Mouse (Mus musculus) hindbrain, embryonic 12.5 days (tissue): ENCODE data around the gene Dock7. TPM values are rescaled to one million over a fixed set of nuclear protein-coding genes. Genes with fewer than 3 reads are reported as not detected.
"Not testable (repeated sequence)": the region's sequence is repeated elsewhere in the genome, so short reads cannot be mapped to it uniquely, and the experiment has no call there.

Source experiments
- ATAC-seq: fragments of 200-750 bp; cut with Nextera tagmentation; 2 replicates; pipeline ENCODE4 v1.8.0; 2017; ENCODE audit warnings: moderate TSS enrichment; ENCODE audit not compliant: low FRiP score
- H3K27ac ChIP-seq: fragments of 300-500 bp; sonication (generic); 2 replicates; pipeline ENCODE4 v1.5.1; 2016; ENCODE audit warnings: mild to moderate bottlenecking
- H3K27me3 ChIP-seq: fragments of 300-500 bp; sonication (generic); 2 replicates; pipeline ENCODE4 v1.6.1; 2016; ENCODE audit warnings: mild to moderate bottlenecking
- H3K36me3 ChIP-seq: fragments of 300-500 bp; sonication (generic); 2 replicates; pipeline ENCODE4 v1.6.1; 2016; ENCODE audit warnings: mild to moderate bottlenecking
- H3K4me1 ChIP-seq: fragments of 300-500 bp; sonication (generic); 2 replicates; pipeline ENCODE4 v1.6.1; 2016
- H3K4me2 ChIP-seq: fragments of 300-500 bp; sonication (generic); replicated peaks from 2 replicates; pipeline ENCODE4 v1.6.1; 2016; ENCODE audit warnings: mild to moderate bottlenecking
- H3K4me3 ChIP-seq: fragments of 300-500 bp; sonication (generic); 2 replicates; pipeline ENCODE4 v1.5.1; 2016; ENCODE audit warnings: mild to moderate bottlenecking
- H3K9ac ChIP-seq: fragments of 300-500 bp; sonication (generic); 2 replicates; pipeline ENCODE4 v1.6.1; 2016; ENCODE audit warnings: mild to moderate bottlenecking, moderate library complexity
- H3K9me3 ChIP-seq: fragments of 300-500 bp; sonication (generic); replicated peaks from 2 replicates; pipeline ENCODE4 v1.6.1; 2016; ENCODE audit warnings: mild to moderate bottlenecking
- whole genome bisulfite sequencing: fragments of 180-500 bp; shearing (Covaris S2); methylation state at CpG from one replicate; pipeline ENCODE4 v1.1.7; 2016; 5-methylcytosine and 5-hydroxymethylcytosine counted together
- polyA plus RNA-seq: library from polyadenylated mRNA; unstranded; fragments of >200 nt; fragmentation: Nextera tagmentation; extraction: Ambion mirVana; gene quantifications from 2 replicates; pipeline ENCODE4 v1.2.1, GENCODE M21; 2016

Gene Dock7
- polyA plus RNA-seq, 1 experiment from 2014 or later: 120 TPM

DNA sequence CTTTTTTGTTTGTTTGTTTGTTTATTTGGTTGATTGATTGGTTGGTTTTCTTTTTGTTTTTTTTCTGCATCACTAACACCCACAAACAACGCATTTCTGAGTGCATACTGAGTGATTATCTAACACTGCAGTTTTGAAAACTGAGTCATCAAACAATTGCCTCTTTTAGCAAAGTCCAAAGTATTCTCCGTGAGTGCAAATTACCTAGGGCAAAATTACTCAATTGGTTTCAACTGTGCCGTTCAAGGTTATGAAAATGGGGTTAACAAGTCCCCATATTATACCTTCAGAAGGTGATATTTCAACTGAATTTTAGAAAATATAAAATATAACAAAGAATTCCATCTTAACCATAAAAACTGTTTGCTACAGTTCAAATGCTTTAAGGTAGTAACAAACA lies 74.2 kb downstream of the Dock7 start:
- Histone ChIP-seq H3K27me3 (no peaks in the 10 kb centered on the region), H3K27ac (no peak overlapping the region), H3K4me2 (no peak overlapping the region), H3K9ac (no peak overlapping the region), H3K4me3 (no peak overlapping the region), H3K36me3 (peaks cover 42% of the 10 kb centered on the region), H3K4me1 (no peaks in the 10 kb centered on the region), H3K9me3 (no peaks in the 10 kb centered on the region)
- 85% methylated on average over 3 of the region's 3 CpGs for WGBS
- ATAC-seq: no peak

DNA sequence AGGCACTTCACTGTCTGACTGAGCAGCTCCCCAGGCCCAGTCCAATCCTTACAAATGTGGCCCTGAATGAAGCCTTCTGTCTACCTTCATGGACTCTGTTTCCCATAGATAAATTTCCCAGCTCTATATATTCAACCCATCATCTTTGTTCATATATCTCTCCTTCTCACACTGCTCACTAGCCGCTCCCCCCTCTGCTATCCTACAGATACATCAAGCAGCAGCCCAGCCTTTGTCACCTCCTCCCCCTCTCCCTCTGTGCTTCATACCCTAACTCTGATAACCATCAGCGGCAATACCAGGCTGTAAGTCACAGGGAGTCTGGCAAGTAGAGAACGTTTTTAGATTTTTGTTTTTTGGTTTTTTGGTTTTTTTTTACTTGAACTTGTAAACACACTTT lies 75.9 kb downstream of the Dock7 start:
- H3K27me3 ChIP-seq: no peaks in the 10 kb centered on the region
- no peak overlapping the region for H3K27ac ChIP-seq
- H3K36me3 ChIP-seq: peaks cover 44% of the 10 kb centered on the region
- ATAC-seq: no peak
- H3K4me3 ChIP-seq: no peak overlapping the region
- 91% methylated on average over 3 of the region's 3 CpGs for WGBS
- no peaks in the 10 kb centered on the region for H3K9me3 ChIP-seq
- H3K9ac ChIP-seq: no peak overlapping the region
- no peak overlapping the region for H3K4me2 ChIP-seq
- H3K4me1 ChIP-seq: no peaks in the 10 kb centered on the region

GRCm38 (mm10) chr4:99032921-99033320 lies 87.8 kb downstream of the Dock7 start:
- H3K27me3 ChIP-seq: no peaks in the 10 kb centered on the region
- H3K4me3 ChIP-seq: no peak overlapping the region
- H3K36me3 ChIP-seq: no peaks in the 10 kb centered on the region
- H3K4me1 ChIP-seq: no peaks in the 10 kb centered on the region
- WGBS: 92% methylated on average over 4 of the region's 4 CpGs
- no peak overlapping the region for H3K4me2 ChIP-seq
- ATAC-seq: no peak
- no peaks in the 10 kb centered on the region for H3K9me3 ChIP-seq
- no peak overlapping the region for H3K9ac ChIP-seq
- no peak overlapping the region for H3K27ac ChIP-seq

GRCm38 (mm10) chr4:99030686-99031085 lies 90.0 kb downstream of the Dock7 start, which contains the start of gene Angptl3:
Gene Angptl3, plus strand, starts transcription at chr4:99030954.
- H3K4me1 ChIP-seq: no peaks in the 10 kb centered on the region
- H3K27ac ChIP-seq: no peak within 1 kb of the TSS
- H3K9me3 ChIP-seq: no peaks in the 10 kb centered on the region
- H3K36me3 ChIP-seq: no peaks in the 10 kb centered on the region
- WGBS: 73% methylated on average over 2 of the region's 2 CpGs
- no peak for ATAC-seq
- H3K4me2 ChIP-seq: no peak within 1 kb of the TSS
- no peak within 1 kb of the TSS for H3K4me3 ChIP-seq
- no peak within 1 kb of the TSS for H3K9ac ChIP-seq
- H3K27me3 ChIP-seq: no peaks in the 10 kb centered on the region

- H3K27me3 ChIP-seq: no peaks in the 10 kb centered on the region
- no peak overlapping the region for H3K4me2 ChIP-seq
- no peak for ATAC-seq
- H3K4me1 ChIP-seq: no peaks in the 10 kb centered on the region
- H3K9me3 ChIP-seq: no peaks in the 10 kb centered on the region
- no peak overlapping the region for H3K4me3 ChIP-seq
- H3K36me3 ChIP-seq: no peaks in the 10 kb centered on the region
- no peak overlapping the region for H3K9ac ChIP-seq
- H3K27ac ChIP-seq: no peak overlapping the region
- 95% methylated on average over 5 of the region's 5 CpGs for WGBS
Observed at GRCm38 (mm10) chr4:99028377-99028776, 92.3 kb downstream of the Dock7 start.

GRCm38 (mm10) chr4:99022221-99022620 lies 98.5 kb downstream of the Dock7 start:
- Histone ChIP-seq H3K9ac (no peak overlapping the region), H3K36me3 (peaks cover 14% of the 10 kb centered on the region), H3K4me1 (no peaks in the 10 kb centered on the region), H3K27me3 (no peaks in the 10 kb centered on the region), H3K4me3 (no peak overlapping the region), H3K4me2 (no peak overlapping the region), H3K27ac (no peak overlapping the region), H3K9me3 (no peaks in the 10 kb centered on the region)
- WGBS: 94% methylated on average over 8 of the region's 8 CpGs
- ATAC-seq: no peak

DNA sequence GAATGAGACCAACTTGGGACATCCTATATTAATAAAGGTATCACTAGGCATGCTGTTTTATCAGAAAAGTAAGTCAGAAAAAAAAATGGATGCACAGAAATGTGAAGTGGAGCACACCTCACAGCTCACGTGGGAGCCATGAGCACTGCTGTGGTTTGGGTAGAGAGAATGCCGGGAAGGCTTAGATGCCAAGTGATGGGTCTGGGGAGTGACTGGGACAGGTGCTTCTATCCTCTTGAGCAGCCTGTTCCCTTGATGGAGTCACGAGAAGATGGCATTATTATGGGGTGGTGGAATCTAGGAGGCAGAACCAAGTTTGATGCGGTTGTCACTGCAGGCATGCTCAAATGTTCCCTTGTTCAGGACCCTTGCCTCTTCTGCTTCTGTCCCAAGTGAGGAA lies 109.7 kb downstream of the Dock7 start:
- Histone ChIP-seq H3K9me3 (no peaks in the 10 kb centered on the region), H3K4me1 (no peaks in the 10 kb centered on the region), H3K27ac (no peak overlapping the region), H3K9ac (no peak overlapping the region), H3K4me2 (no peak overlapping the region), H3K36me3 (peaks cover 52% of the 10 kb centered on the region), H3K4me3 (no peak overlapping the region), H3K27me3 (no peaks in the 10 kb centered on the region)
- no peak for ATAC-seq
- WGBS: 95% methylated on average over 4 of the region's 4 CpGs

GRCm38 (mm10) chr4:99006319-99006718 lies 114.4 kb downstream of the Dock7 start:
- Histone ChIP-seq H3K4me1 (no peaks in the 10 kb centered on the region), H3K9me3 (no peaks in the 10 kb centered on the region), H3K27me3 (no peaks in the 10 kb centered on the region), H3K36me3 (peaks cover 35% of the 10 kb centered on the region), H3K9ac (no peak overlapping the region), H3K4me3 (no peak overlapping the region), H3K4me2 (no peak overlapping the region), H3K27ac (no peak overlapping the region)
- WGBS: 83% methylated on average over 2 of the region's 2 CpGs
- no peak for ATAC-seq

DNA sequence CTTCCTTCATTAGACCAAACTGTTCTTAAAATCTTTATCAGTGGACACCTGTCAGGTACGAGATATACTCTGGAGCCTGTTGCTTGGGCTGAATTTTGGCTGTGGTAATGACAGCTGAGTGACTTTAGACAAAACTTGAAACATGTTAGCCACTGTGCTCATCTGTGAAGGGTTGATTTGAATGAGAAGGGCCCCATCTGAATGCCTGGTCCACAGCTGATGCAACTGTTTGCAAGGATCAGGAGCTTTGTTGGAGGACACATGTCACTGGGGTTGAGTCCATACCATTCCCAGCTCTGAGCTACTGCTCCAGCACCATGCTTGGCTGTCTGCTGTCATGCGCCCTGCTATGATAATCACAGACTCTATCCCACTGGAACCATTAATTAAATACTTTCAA lies 115.1 kb downstream of the Dock7 start:
- H3K4me2 ChIP-seq: no peak overlapping the region
- no peak overlapping the region for H3K27ac ChIP-seq
- H3K27me3 ChIP-seq: no peaks in the 10 kb centered on the region
- H3K4me1 ChIP-seq: no peaks in the 10 kb centered on the region
- peaks cover 31% of the 10 kb centered on the region for H3K36me3 ChIP-seq
- H3K4me3 ChIP-seq: no peak overlapping the region
- H3K9me3 ChIP-seq: no peaks in the 10 kb centered on the region
- ATAC-seq: no peak
- H3K9ac ChIP-seq: no peak overlapping the region
- 91% methylated on average over 2 of the region's 2 CpGs for WGBS

DNA sequence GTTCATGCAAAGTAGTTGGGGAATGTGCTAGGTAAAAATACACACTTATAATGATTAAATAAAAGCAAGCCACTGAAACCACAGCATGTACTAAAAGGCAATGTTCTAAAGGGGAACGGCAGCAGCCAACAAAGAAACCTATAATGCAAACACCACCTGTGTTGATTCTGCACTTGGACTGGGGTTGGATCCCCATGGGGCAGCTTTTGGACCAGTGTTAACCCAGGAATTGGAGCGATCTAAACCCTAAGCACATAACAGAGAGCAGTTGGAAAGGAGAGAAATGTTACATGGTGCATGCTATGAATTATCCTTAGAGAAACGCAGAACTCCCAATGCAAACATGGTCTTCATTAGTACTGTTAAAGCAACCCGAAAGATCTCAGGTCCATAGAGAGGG lies 127.2 kb downstream of the Dock7 start:
- H3K27me3 ChIP-seq: no peaks in the 10 kb centered on the region
- H3K9me3 ChIP-seq: no peaks in the 10 kb centered on the region
- no peak overlapping the region for H3K4me2 ChIP-seq
- H3K4me1 ChIP-seq: no peaks in the 10 kb centered on the region
- no peak overlapping the region for H3K9ac ChIP-seq
- WGBS: 90% methylated on average over 4 of the region's 4 CpGs
- peaks cover 17% of the 10 kb centered on the region for H3K36me3 ChIP-seq
- H3K27ac ChIP-seq: no peak overlapping the region
- H3K4me3 ChIP-seq: no peak overlapping the region
- ATAC-seq: no peak

DNA sequence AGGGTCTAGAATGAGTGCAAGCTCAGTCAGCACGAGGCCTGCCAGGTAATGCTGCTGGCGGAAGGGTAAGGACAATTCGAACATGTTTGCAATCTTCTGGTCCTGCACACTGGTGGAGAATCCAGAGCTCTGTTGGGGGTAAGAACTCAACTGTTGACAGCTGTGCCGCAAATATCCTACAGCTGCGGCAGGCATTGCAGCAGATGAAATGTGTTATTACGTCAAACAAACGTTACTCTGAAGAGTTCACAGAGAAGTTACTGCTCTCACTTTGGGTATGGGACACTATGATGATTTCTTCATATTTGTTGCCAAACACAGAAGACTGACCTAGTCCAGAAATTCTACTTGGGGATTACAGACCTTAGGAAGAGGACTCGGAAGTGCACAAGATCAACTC lies 136.0 kb downstream of the Dock7 start:
- H3K9me3 ChIP-seq: no peaks in the 10 kb centered on the region
- H3K9ac ChIP-seq: no peak overlapping the region
- H3K4me1 ChIP-seq: no peaks in the 10 kb centered on the region
- H3K27ac ChIP-seq: no peak overlapping the region
- peaks cover 48% of the 10 kb centered on the region for H3K36me3 ChIP-seq
- 90% methylated on average over 8 of the region's 8 CpGs for WGBS
- H3K4me2 ChIP-seq: no peak overlapping the region
- ATAC-seq: no peak
- no peak overlapping the region for H3K4me3 ChIP-seq
- no peaks in the 10 kb centered on the region for H3K27me3 ChIP-seq

DNA sequence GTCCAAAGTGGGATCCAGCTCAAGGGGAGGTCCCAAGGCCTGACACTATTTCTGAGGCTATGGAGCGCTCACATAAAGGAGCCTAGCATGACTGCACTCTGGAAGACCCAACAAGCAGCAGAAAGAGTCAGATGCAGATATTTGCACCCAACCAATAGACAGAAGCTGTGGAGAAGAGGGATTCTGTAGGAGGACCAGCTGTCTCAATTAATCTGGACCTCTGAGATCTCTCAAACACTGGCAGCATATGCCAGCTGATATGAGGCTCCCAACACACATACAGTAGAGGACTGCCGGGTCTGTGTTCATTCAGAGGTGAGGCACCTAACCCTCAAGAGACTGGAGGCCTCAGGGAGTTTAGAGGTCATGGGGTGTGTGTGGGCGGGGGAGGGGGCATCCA lies 140.7 kb downstream of the Dock7 start:
- H3K4me1 ChIP-seq, H3K9me3 ChIP-seq, H3K4me3 ChIP-seq, H3K9ac ChIP-seq, H3K27ac ChIP-seq, H3K27me3 ChIP-seq, H3K4me2 ChIP-seq, ATAC-seq: not testable (repeated sequence)
- 85% methylated on average over 3 of the region's 3 CpGs for WGBS
- peaks cover 45% of the 10 kb centered on the region for H3K36me3 ChIP-seq

DNA sequence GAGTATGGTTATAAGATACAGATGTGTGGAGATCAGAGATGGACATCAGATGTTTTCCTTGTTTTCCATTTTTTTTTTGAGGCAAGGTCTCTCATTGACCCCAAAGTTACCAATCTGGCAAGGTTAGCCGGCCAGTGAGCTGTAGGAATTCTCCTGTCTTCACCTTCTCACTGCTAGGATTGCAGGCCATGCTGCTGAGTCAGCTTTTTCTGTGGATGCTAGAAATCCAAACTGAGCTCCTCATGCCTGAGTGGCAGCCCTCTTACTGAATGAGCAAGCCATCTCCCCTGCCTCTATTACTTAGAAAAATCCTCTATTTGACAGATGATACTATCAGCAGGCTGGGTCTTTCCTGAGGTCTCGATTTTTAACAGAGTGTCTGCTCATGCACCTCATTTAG lies 142.0 kb downstream of the Dock7 start:
- Histone ChIP-seq H3K4me1 (no peaks in the 10 kb centered on the region), H3K9ac (no peak overlapping the region), H3K36me3 (peaks cover 43% of the 10 kb centered on the region), H3K4me3 (no peak overlapping the region), H3K4me2 (no peak overlapping the region), H3K9me3 (no peaks in the 10 kb centered on the region), H3K27ac (no peak overlapping the region), H3K27me3 (no peaks in the 10 kb centered on the region)
- no peak for ATAC-seq
- WGBS: 91% methylated on average over 2 of the region's 2 CpGs

DNA sequence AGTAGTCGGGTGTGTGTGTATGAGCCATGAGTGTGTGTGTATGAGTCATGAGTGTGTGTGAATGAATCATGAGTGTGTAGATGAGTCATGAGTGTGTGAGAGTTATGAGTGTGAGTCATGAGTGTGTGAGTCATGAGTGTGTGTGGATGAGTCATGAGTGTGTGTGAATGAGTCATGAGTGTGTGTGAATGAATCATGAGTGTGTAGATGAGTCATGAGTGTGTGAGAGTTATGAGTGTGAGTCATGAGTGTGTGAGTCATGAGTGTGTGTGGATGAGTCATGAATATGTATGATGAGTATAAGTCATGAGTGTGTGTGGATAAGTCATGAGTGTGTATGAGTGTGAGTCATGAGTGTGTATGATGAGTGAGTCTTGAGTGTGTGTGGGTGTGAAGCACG lies 142.4 kb downstream of the Dock7 start:
- H3K27ac ChIP-seq, H3K4me3 ChIP-seq, H3K4me2 ChIP-seq, ATAC-seq, H3K4me1 ChIP-seq, H3K27me3 ChIP-seq, H3K9me3 ChIP-seq, H3K9ac ChIP-seq: not testable (repeated sequence)
- H3K36me3 ChIP-seq: peaks cover 43% of the 10 kb centered on the region
- WGBS: 90% methylated on average over 2 of the region's 2 CpGs
